Comparison of ENCODE assay signal across 8 mouse cellular contexts in the genomic region with DNA sequence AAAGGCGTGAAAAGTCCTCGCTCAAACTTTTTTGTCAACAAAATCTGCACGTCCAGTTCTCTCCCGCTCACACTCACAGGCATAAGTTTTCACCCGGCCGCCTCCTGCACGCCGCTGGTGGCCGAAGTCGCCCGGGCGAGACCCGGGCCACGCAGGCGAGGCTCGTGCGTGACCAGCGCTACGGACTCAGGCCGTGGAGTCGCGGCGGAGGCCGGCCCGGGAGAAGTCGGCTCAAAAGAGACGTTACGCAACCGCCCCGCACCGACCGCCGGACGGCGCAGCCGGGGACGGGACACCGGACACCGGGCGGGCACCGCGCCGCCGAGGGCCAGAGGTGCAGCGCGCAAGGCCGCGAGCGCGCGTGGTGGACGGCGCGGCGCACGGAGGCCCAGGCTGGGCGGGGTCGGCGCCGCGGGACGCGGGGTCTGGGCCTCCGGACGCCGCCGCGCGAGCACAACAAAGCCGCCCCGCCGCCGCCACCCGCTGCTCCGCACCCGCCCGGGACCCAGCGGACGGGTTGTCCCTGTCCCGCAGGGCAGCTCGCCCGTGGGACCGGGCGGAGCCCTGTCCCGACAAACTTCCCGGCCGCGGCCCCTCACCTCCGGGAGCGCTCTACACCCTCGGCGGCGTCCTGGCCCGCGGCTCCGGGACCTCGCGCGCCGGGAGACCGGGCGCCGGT. TPM values are rescaled to one million over a fixed set of nuclear protein-coding genes. Genes with fewer than 3 reads are reported as not detected.
DNase-seq lines count a peak whose midpoint lies in the region; ATAC-seq and TF ChIP-seq lines count a peak whose summit lies in the region.

No protein-coding gene starts in this region.

- peak overlapping the region; percentile 100 for H3K9ac ChIP-seq in liver, adult 2 months (ENCODE audit: low read depth, low read length)
- H3K9ac ChIP-seq in midbrain, embryonic 16.5 days (ENCODE audit: low read depth, low read length) = peak overlapping the region; percentile 78
- H3K9ac ChIP-seq in stomach, embryonic 16.5 days (ENCODE audit: low read length) = peak overlapping the region; percentile 97

- H3K36me3 ChIP-seq in liver, adult 2 months (ENCODE audit: control insufficient read depth, insufficient read depth, low read length) = no peaks in the 10 kb centered on the region
- no peaks in the 10 kb centered on the region for H3K36me3 ChIP-seq in midbrain, embryonic 16.5 days (ENCODE audit: control insufficient read depth, insufficient read depth, low read length)
- H3K36me3 ChIP-seq in stomach, embryonic 16.5 days (ENCODE audit: control insufficient read depth, insufficient read depth, low read length) = no peaks in the 10 kb centered on the region

- peaks cover 7% of the 10 kb centered on the region for H3K4me1 ChIP-seq in liver, adult 2 months (ENCODE audit: control insufficient read depth, insufficient read depth, low read length)
- peaks cover 16% of the 10 kb centered on the region for H3K4me1 ChIP-seq in midbrain, embryonic 16.5 days (ENCODE audit: control insufficient read depth, insufficient read depth, low read length)
- H3K4me1 ChIP-seq in stomach, embryonic 16.5 days (ENCODE audit: control insufficient read depth, insufficient read depth, low read length) = peaks cover 11% of the 10 kb centered on the region; the same call in 1 of the 2 replicates

- DNase-seq in layer of hippocampus, adult 2 months (ENCODE audit: low spot score in 2 of 2) = peak in 1 of 2 experiments; percentile 14
- no peak for DNase-seq in layer of hippocampus, adult 9-11 months
- peak; percentile 64 to 66 for DNase-seq in cerebellum, postnatal 36 days
- DNase-seq in gastrocnemius, postnatal 25 days = peak; percentile 69
- DNase-seq in induced T-regulatory cell, adult 2 months (ENCODE audit: low read depth) = peak; percentile 52
- peak; percentile 42 for DNase-seq in liver, adult 2 months (ENCODE audit: extremely low read depth, low read depth, low spot score)

- peak overlapping the region; percentile 75 for H3K4me3 ChIP-seq in layer of hippocampus, adult 2 months
- peak overlapping the region; percentile 93 for H3K4me3 ChIP-seq in liver, adult 2 months (ENCODE audit: insufficient read depth, low read depth, low read length)
- H3K4me3 ChIP-seq in midbrain, embryonic 16.5 days (ENCODE audit: low read depth, low read length) = peak overlapping the region; percentile 91
- peak overlapping the region; percentile 79 for H3K4me3 ChIP-seq in stomach, embryonic 16.5 days (replicated peaks; ENCODE audit: low read length)

- ATAC-seq in midbrain, embryonic 16.5 days = peak; percentile 71
- peak; percentile 57 for ATAC-seq in stomach, embryonic 16.5 days (ENCODE audit: insufficient read depth, low FRiP score)

- H3K27me3 ChIP-seq in liver, adult 2 months (ENCODE audit: control insufficient read depth, insufficient read depth, low read length) = no peaks in the 10 kb centered on the region
- no peaks in the 10 kb centered on the region; the same call in 1 of the 2 replicates for H3K27me3 ChIP-seq in midbrain, embryonic 16.5 days (ENCODE audit: control insufficient read depth, insufficient read depth, low read depth, low read length)
- H3K27me3 ChIP-seq in stomach, embryonic 16.5 days (ENCODE audit: control insufficient read depth, insufficient read depth, low read length) = no peaks in the 10 kb centered on the region

- no peak for TF ChIP-seq CTCF in layer of hippocampus, adult 2 months (conservative IDR thresholded peaks at IDR 0.05)
- TF ChIP-seq CTCF in liver, adult 2 months (IDR thresholded peaks at IDR 0.05; ENCODE audit: low read depth, low read length) = no peak

- peak overlapping the region; percentile 94 for H3K27ac ChIP-seq in layer of hippocampus, adult 2 months
- H3K27ac ChIP-seq in liver, adult 2 months (replicated peaks; ENCODE audit: insufficient read depth, low read depth, low read length) = peak overlapping the region; percentile 96
- H3K27ac ChIP-seq in midbrain, embryonic 16.5 days (ENCODE audit: low read length) = peak overlapping the region; percentile 80
- peak overlapping the region; percentile 93 for H3K27ac ChIP-seq in stomach, embryonic 16.5 days (ENCODE audit: low read length)

- peaks cover 38% of the 10 kb centered on the region for H3K79me2 ChIP-seq in liver, adult 2 months (ENCODE audit: control insufficient read depth, insufficient read depth, low read length)

- no peaks in the 10 kb centered on the region for H3K9me3 ChIP-seq in midbrain, embryonic 16.5 days (replicated peaks; ENCODE audit: control insufficient read depth, low read length, poor library complexity, severe bottlenecking)
- H3K9me3 ChIP-seq in stomach, embryonic 16.5 days (replicated peaks; ENCODE audit: control insufficient read depth, low read length) = no peaks in the 10 kb centered on the region

- WGBS in liver, adult 2 months = under 1% methylated on average over 87 of the region's 103 CpGs
- 0% methylated on average over 42 of the region's 103 CpGs for WGBS in midbrain, embryonic 16.5 days
- WGBS in stomach, embryonic 16.5 days = under 1% methylated on average over 102 of the region's 103 CpGs

- TF ChIP-seq POLR2A in liver, adult 2 months (IDR thresholded peaks at IDR 0.05; ENCODE audit: extremely low read depth, insufficient read depth, low read length) = no peak

- peak overlapping the region; percentile 96 for H3K4me2 ChIP-seq in midbrain, embryonic 16.5 days (ENCODE audit: low read length)
- peak overlapping the region; percentile 79 for H3K4me2 ChIP-seq in stomach, embryonic 16.5 days (ENCODE audit: low read depth, low read length)

RNA-seq across cellular contexts. Expression of a gene that starts 0.5 kb away (rescaled TPM):
- 1 to 10 TPM in 1 of 2 experiments, under 1 TPM in 1; 0.32 to 3.1 TPM for total RNA-seq in layer of hippocampus, adult 2 months (2021)
- total RNA-seq in gastrocnemius, postnatal 25 days (2021) = under 1 TPM in 1 of 2 experiments, not detected in 1; 0.51 TPM
- total RNA-seq in liver, adult 2 months (2014; rRNA removed) = not detected in 2 replicates
- polyA plus RNA-seq in liver, adult 2 months (2012; rRNA removed) = 0.07 TPM in 1 of 2 replicates, not detected in the other
- polyA plus RNA-seq in midbrain, embryonic 16.5 days (2015; fragmentation: Nextera tagmentation; extraction: Ambion mirVana) = not detected in 2 replicates
- not detected in 2 replicates for polyA plus RNA-seq in stomach, embryonic 16.5 days (2015; fragmentation: Nextera tagmentation; extraction: Ambion mirVana)

RNA-seq across cellular contexts. Expression of a gene that starts 12.8 kb away (rescaled TPM):
- 10 to 100 TPM; 42.5 to 49.0 TPM for total RNA-seq in layer of hippocampus, adult 2 months (2021)
- 10 to 100 TPM; 13.6 to 19.8 TPM for total RNA-seq in gastrocnemius, postnatal 25 days (2021)
- 8.6 and 9.7 TPM in 2 replicates for total RNA-seq in liver, adult 2 months (2014; rRNA removed)
- 7.6 and 8.8 TPM in 2 replicates for polyA plus RNA-seq in liver, adult 2 months (2012; rRNA removed)
- polyA plus RNA-seq in midbrain, embryonic 16.5 days (2015; fragmentation: Nextera tagmentation; extraction: Ambion mirVana) = 5.2 and 5.5 TPM in 2 replicates
- 15.1 and 15.8 TPM in 2 replicates for polyA plus RNA-seq in stomach, embryonic 16.5 days (2015; fragmentation: Nextera tagmentation; extraction: Ambion mirVana)

RNA-seq across cellular contexts. Expression of a gene that starts 52.5 kb away (rescaled TPM):
- 10 to 100 TPM; 47.7 to 67.6 TPM for total RNA-seq in layer of hippocampus, adult 2 months (2021)
- total RNA-seq in gastrocnemius, postnatal 25 days (2021) = 10 to 100 TPM; 32.1 to 35.6 TPM
- total RNA-seq in liver, adult 2 months (2014; rRNA removed) = 15.2 and 18.8 TPM in 2 replicates
- 3.5 and 7.2 TPM in 2 replicates for polyA plus RNA-seq in liver, adult 2 months (2012; rRNA removed)
- 24.3 and 29.9 TPM in 2 replicates for polyA plus RNA-seq in midbrain, embryonic 16.5 days (2015; fragmentation: Nextera tagmentation; extraction: Ambion mirVana)
- polyA plus RNA-seq in stomach, embryonic 16.5 days (2015; fragmentation: Nextera tagmentation; extraction: Ambion mirVana) = 24.8 and 27.4 TPM in 2 replicates
